Mouse (Mus musculus) large intestine, adult 2 months (tissue): ENCODE measurements around the gene Lhfpl5. TPM values are rescaled to one million over a fixed set of nuclear protein-coding genes. Genes with fewer than 3 reads are reported as not detected.

Source experiments
- DNase-seq: peaks from one replicate; pipeline ENCODE4 v3.0.0-alpha.2; 2012; ENCODE audit warnings: low read depth, low spot score
- WGBS: fragments of 180-500 bp; shearing (Covaris S2); methylation state at CpG from one replicate; pipeline ENCODE4 v1.1.7; 2018; 5-methylcytosine and 5-hydroxymethylcytosine counted together
- polyA plus RNA-seq: library from polyadenylated mRNA; depleted of rRNA; stranded (reverse); fragments of >200 nt; gene quantifications from 2 replicates; pipeline ENCODE4 v1.2.3, GENCODE M21; 2012

Lhfpl5 gene
- polyA plus RNA-seq, 1 experiment = 0.63 TPM

DNA sequence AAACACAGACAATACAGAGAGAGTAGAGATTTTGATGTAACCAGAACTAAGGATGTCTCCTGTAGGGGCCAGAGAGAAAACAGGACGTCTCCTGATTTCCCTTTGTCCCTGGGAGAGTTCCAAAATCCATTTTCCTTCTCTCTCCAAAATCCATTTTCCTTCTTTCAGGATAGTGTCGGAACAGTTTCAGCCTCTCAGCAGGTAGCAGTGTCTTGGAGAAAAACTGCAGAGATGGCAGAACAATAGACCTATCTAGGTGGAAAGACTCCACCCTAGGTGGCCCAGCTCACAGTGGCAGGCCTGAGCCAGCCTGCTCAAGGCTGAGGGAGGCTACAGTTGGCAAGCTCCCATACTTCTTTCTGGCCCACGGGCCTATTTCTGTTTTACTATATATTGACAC lies 7.9 kb upstream of the Lhfpl5 start:
- WGBS = 56% methylated on average over 3 of the region's 3 CpGs
- no peak for DNase-seq

- 52% methylated on average over 3 of the region's 3 CpGs for WGBS
These were observed 3.6 kb upstream of the Lhfpl5 start for GRCm38 (mm10) chr17:28571868-28572267.

DNA sequence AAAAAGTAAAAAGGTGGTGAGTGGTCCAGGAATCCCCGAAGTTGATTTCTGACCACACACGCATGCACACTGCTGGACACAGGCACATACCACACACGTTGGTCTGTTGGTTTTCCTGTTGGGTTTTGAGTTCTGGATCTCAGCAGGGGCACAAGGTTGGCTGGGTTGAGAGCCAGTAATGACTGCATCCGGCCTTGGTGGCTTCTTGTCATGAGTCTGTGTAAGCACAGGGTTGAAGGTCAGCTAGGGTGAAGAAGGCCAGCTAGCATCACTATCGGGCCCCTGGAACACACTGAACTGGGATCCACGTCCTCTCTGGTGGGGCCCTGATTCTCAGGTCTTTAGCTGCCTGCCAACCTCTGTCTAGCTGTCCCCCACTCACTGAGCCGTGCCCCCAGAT lies 2.9 kb upstream of the Lhfpl5 start:
- no peak for DNase-seq
- 80% methylated on average over 7 of the region's 7 CpGs for WGBS

More at GRCm38 (mm10) chr17:28571868-28572267, 3.6 kb upstream of the Lhfpl5 start:
- no peak for DNase-seq

GRCm38 (mm10) chr17:28572941-28573340 lies 2.5 kb upstream of the Lhfpl5 start:
- WGBS = 75% methylated on average over 6 of the region's 6 CpGs
- DNase-seq = no peak

DNA sequence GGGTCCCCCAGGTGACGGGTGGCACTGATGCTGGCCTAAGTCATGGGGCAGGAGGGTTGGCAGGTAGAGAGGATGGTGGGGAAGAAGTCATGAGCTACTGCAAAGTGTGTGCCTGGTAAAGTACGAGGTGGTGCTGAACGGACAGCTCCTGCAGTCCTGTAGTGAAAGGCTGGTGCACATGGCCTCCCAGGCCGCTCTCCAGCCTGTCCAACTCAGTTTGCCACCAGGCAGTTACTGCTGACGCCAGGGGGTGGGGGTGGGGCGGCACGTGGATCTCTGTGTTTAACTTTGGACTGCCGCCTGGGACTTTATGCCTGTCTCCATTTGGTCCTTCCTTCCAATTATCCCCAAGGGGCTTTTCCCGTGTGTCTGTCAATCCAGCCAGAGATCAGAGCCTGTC lies 5.0 kb downstream of the Lhfpl5 start:
- DNase-seq = no peak
- WGBS = 3% methylated on average over 9 of the region's 9 CpGs

GRCm38 (mm10) chr17:28581056-28581455 lies 5.6 kb downstream of the Lhfpl5 start:
- 60% methylated on average over 2 of the region's 2 CpGs for WGBS
- DNase-seq = no peak

DNA sequence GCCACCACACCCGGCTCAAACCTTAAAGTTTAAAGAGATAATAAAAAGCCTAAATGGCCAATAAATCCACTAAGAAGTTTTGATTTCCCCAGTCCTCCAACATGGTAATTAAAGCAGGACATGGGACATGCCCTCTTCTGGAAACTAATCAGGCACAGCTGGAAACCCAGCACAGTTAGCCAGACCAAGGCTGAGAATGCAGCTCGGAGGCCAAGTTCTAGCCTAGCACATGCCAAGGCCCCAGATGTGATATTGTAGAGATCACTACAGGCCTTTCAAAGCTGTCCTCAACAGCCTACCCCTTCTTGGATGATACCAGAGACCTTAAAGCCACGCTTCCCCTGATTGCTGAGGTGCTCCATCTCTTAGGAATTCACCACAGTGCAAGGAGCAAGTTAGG lies 11.1 kb downstream of the Lhfpl5 start:
- no peak for DNase-seq
- WGBS = 51% methylated on average over 3 of the region's 3 CpGs

GRCm38 (mm10) chr17:28588591-28588990 lies 13.2 kb downstream of the Lhfpl5 start:
- no peak for DNase-seq
- 46% methylated on average over 2 of the region's 2 CpGs for WGBS

DNA sequence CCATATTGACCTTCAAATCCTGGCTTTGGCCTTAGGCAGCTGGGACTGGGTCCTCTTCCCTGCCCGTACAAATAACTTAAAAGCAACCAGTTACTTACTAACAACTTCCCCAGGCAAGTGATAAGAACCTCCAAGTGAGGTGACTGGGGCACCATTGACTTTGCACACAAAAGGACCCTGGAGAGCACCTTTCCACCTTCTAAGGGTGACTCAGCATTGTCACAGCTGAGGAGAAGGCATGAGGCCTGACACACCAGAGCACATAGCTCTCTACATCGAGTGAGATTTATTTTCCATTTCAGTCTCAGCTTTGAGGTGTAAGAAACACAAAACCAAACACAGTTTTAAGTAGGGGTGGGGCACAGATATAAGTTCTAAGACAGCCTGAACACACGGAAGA lies 15.2 kb downstream of the Lhfpl5 start:
- DNase-seq = no peak
- WGBS = 80% methylated on average over 3 of the region's 3 CpGs

DNA sequence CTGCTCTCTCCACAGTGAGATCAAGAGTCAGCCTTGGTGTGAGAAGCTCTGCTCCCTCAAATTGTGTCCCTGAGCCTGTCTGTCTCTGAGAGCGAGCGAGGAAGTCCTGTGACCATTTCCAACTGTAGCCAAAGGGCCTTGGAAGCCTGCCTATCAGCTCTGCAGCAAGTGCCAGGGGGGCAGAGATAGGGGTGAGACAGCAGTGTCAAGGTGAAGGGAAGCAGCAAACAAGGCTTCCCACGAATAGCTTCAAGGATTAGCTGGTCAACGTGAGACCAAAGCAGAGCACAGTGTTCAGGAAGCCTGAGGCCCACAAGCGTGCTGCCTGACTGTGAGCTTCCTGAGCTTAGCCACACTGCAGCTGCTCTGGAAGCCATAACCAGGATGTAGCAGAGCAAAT lies 16.0 kb downstream of the Lhfpl5 start:
- WGBS = 91% methylated on average over 5 of the region's 5 CpGs

GRCm38 (mm10) chr17:28592998-28593397 lies 17.6 kb downstream of the Lhfpl5 start:
- WGBS = 10% methylated on average over 4 of the region's 4 CpGs
- DNase-seq = peak; percentile 39

More for the DNA sequence above, 16.0 kb downstream of the Lhfpl5 start:
- no peak for DNase-seq

- DNase-seq = no peak
- WGBS = 54% methylated on average over 4 of the region's 4 CpGs
These were observed 18.5 kb downstream of the Lhfpl5 start for GRCm38 (mm10) chr17:28593965-28594364.

DNA sequence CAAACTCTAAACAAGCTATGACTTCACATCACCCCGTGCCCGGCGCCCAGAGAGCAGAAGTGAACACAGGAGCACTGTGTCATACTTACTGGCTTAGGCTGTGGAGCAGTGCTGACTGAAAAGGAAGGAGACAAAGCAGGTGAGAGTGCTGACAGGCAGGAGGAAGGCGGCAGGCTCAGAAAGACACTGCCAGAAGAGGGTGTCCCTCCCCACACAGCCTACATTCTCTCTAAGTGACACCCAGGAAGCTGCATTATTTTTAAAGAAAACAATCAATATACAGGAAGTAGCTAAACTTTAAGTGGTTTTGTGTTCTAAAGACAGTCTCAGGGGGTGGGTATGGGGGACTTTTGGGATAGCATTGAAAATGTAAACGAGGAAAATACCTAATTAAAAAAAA lies 25.3 kb downstream of the Lhfpl5 start:
- WGBS = 78% methylated on average over 5 of the region's 5 CpGs
- no peak for DNase-seq

DNA sequence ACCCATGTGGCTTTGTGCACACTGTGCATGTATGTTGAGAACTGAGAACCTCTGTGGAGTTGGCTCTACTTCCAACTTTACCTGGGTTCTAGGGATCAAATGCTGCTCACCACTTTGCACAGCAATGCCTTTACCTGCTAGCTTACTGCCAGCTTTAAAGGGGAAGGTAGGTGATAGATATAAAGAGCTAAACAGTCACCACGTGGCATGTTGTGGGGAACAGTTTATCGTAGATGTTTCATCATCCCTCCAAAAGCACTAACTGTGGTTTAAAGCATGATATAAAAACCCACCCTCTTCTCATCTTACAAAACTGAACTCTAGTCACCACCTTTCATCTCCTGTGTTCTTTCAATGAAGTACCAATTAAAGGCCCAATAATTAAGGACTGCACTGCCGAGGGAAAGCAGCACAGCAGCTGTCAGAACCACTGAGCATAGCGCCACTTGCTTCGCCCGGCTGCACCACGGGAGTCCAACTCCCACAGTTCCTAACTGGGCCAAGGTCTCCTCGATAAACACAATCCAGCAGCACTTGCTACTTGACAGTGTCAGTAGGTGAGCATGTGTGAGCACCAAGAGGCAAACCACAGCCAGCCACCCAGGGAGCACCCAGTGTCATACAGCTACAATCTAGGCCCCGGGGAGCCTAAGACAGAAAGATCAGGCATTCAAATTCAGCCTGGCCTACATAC lies 26.3 kb downstream of the Lhfpl5 start:
- no peak for DNase-seq

DNA sequence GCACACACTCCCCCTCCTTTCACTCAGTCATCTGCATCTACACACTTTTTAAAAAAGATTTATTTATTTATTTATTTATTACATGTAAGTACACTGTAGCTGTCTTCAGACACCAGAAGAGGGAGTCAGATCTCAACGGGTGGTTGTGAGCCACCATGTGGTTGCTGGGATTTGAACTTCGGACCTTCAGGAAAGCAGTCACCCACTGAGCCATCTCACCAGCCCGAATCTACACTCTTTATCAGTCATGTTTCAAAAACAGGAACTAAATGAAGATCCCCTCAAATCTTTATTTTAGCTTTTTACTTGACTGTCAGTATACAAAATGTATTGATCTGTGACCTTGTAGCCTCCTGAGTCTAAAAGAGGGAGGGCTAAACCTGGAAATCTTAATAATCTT lies 34.1 kb downstream of the Lhfpl5 start:
- WGBS = 44% methylated on average over 3 of the region's 3 CpGs
- no peak for DNase-seq

More for the DNA sequence above, 26.3 kb downstream of the Lhfpl5 start:
- 86% methylated on average over 9 of the region's 9 CpGs for WGBS

- no peak for DNase-seq
- 68% methylated on average over 2 of the region's 2 CpGs for WGBS
These were observed 37.2 kb downstream of the Lhfpl5 start for GRCm38 (mm10) chr17:28612603-28613002.

DNA sequence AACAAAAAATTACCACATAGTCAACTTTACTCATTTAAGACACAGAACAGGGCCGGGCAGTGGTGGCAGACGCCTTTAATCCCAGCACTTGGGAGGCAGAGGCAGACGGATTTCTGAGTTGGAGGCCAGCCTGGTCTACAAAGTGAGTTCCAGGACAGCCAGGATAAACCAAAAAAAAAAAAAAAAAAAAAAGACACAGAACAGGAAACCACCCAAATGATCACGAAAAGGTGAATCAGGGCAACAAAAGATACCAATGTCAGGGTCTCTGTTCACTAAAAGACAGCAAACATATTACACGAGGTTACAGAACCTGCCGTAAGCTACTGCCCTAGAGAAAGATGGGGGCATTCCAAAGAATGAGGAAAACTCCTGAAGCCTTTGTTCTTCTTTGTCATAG lies 37.7 kb downstream of the Lhfpl5 start:
- WGBS = 83% methylated on average over 6 of the region's 6 CpGs
- DNase-seq = no peak

DNA sequence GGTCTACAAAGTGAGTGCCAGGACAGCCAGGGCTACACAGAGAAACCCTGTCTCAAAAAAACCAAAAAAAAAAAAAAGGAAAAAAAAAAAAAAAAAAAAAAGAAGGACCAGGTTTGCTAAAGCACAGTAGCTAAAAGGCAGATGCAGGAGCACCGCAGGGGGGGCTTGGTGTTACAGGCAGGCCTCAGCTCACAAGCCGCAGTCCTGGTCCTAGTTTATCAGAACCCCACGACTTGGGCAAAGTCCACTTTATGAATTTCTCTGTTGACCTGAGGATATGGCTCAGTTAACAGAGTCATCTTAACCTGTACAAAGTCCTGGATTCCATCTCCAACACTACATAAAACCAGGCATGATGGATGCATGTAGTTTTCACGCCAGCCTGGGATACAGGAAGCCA lies 39.9 kb downstream of the Lhfpl5 start:
- no peak for DNase-seq
- 87% methylated on average over 4 of the region's 4 CpGs for WGBS

DNA sequence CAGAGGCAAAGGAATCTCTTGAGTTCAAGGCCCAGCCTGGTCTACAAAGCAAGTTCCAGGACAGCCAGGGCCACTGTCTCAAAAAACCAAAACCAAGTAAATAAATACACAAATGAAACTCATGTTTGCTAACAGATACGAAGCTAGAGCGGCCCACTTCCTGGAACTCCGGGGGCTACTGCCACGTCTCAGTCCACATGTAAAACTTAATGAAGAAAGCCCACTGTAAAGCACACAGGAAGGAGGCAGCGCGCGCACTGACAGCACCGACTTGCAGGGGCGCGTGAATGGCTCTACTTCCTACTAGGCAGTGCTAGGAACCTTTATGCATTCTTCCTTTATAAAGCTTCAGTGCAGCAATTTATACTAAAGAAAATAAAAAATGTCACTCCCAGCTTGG lies 42.2 kb downstream of the Lhfpl5 start:
- DNase-seq = no peak
- 77% methylated on average over 10 of the region's 10 CpGs for WGBS

GRCm38 (mm10) chr17:28618124-28618523 lies 42.7 kb downstream of the Lhfpl5 start:
- WGBS = 77% methylated on average over 7 of the region's 7 CpGs
- DNase-seq = no peak

GRCm38 (mm10) chr17:28618775-28619174 lies 43.3 kb downstream of the Lhfpl5 start:
- WGBS = 98% methylated on average over 1 of the region's 1 CpGs
- no peak for DNase-seq
